Mouse (Mus musculus): ENCODE measurements around the gene Trim63. TPM values are rescaled to one million over a fixed set of nuclear protein-coding genes. Genes with fewer than 3 reads are reported as not detected.
A peak's percentile ranks its signal among the peaks of the same experiment; 100 is the strongest.
"Not testable (repeated sequence)": the region's sequence is repeated elsewhere in the genome, so short reads cannot be mapped to it uniquely, and the experiment has no call there.

Gene Trim63
- 0.24 and 0.31 TPM in 2 replicates for polyA plus RNA-seq (2015; fragmentation: Nextera tagmentation; extraction: Ambion mirVana)

GRCm38 (mm10) chr4:134314876-134315275, at the start of gene Trim63:
TSS of gene Trim63 (plus strand) at chr4:134315120.
- 39% methylated on average over 11 of the region's 11 CpGs for WGBS (ENCODE audit: insufficient replicate concordance)
- H3K9me3 ChIP-seq (replicated peaks) = 0 out of 2 replicates have a peak, but pooled peaks cover 4% of the 10 kb centered on the region

DNA sequence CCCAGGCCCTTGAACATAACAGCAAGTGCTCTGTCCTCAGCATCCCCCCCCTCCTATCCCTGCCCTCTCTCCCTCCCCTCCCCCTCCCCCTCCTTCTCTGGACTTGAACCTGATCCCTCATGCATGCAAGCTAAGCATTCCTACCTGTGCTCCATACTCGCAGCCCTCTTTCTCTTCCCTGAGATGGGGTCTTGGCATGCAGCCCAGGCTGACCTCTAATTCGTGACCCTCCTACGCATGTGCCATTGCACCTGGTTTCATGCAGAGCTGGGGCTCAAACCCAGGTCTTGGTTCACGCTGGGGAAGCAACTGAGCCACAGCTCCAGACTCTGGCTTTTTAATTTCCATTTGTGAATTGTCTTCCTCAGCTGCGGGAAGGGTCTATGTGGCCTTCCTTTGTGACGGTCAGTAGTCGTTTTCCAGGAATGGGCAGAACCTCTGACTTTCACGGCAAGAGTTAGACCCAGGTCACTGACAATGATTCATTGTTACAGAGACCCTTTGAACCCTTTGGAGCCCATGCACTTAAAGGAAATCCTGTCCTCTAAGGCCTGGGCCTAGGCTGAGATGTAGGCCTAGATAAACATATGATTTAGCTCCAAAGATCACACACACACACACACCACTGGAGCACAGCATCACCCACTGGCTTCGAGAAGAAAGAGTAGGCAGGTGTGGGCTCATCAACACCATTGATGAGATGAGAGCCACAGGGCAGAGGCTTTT, 48.9 kb upstream of the Trim63 start:
- WGBS (ENCODE audit: insufficient replicate concordance) = 54% methylated on average over 9 of the region's 9 CpGs
- Histone ChIP-seq H3K9ac (no peak overlapping the region), H3K9me3 (replicated peaks) (no peaks in the 10 kb centered on the region), H3K27me3 (peaks cover 5% of the 10 kb centered on the region; the same call in 1 of the 2 replicates), H3K4me3 (replicated peaks) (no peak overlapping the region), H3K27ac (replicated peaks) (no peak overlapping the region), H3K4me1 (replicated peaks) (no peaks in the 10 kb centered on the region), H3K4me2 (no peak overlapping the region), H3K36me3 (replicated peaks) (no peaks in the 10 kb centered on the region)
- ATAC-seq (ENCODE audit: insufficient read depth) = no peak

More at GRCm38 (mm10) chr4:134314876-134315275, at the start of gene Trim63:
- no peak within 1 kb of the TSS for H3K9ac ChIP-seq
- H3K4me1 ChIP-seq (replicated peaks) = no peaks in the 10 kb centered on the region
- H3K27ac ChIP-seq (replicated peaks) = no peak within 1 kb of the TSS
- no peak for ATAC-seq (ENCODE audit: insufficient read depth)
- H3K4me3 ChIP-seq (replicated peaks) = no peak within 1 kb of the TSS
- H3K4me2 ChIP-seq = no peak within 1 kb of the TSS
- H3K27me3 ChIP-seq = peaks cover 4% of the 10 kb centered on the region; the same call in 1 of the 2 replicates
- H3K36me3 ChIP-seq (replicated peaks) = no peaks in the 10 kb centered on the region

- peaks cover 15% of the 10 kb centered on the region for H3K4me1 ChIP-seq (replicated peaks)
- H3K4me2 ChIP-seq = no peak overlapping the region
- 66% methylated on average over 19 of the region's 19 CpGs for WGBS (ENCODE audit: insufficient replicate concordance)
- ATAC-seq (ENCODE audit: insufficient read depth) = no peak
- no peak overlapping the region for H3K4me3 ChIP-seq (replicated peaks)
- no peak overlapping the region for H3K27ac ChIP-seq (replicated peaks)
- H3K9me3 ChIP-seq (replicated peaks) = no peaks in the 10 kb centered on the region
- H3K36me3 ChIP-seq (replicated peaks) = no peaks in the 10 kb centered on the region
- H3K27me3 ChIP-seq = no peaks in the 10 kb centered on the region
- H3K9ac ChIP-seq = no peak overlapping the region
Observed at GRCm38 (mm10) chr4:134268102-134268655, 46.7 kb upstream of the Trim63 start.

DNA sequence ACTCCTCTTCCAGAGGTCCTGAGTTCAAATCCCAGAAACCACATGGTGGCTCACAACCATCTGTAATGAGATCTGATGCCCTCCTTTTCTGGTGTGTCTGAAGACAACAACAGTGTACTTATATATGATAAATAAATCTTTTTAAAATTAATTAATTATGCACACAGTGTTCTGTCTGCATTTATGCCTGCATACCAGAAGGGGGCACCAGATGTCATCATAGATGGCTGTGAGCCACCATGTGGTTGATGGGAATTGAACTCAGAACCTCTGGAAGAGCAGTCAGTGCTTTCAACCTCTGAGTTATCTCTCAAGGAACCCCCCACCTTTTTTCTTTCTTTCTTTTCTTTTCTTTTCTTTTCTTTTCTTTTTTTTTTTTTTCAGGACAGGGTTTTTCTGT, 45.3 kb upstream of the Trim63 start:
- H3K9me3 ChIP-seq (replicated peaks); H3K9ac ChIP-seq; H3K4me2 ChIP-seq; H3K4me3 ChIP-seq (replicated peaks); H3K36me3 ChIP-seq (replicated peaks); ATAC-seq (ENCODE audit: insufficient read depth); H3K27me3 ChIP-seq; H3K27ac ChIP-seq (replicated peaks): not testable (repeated sequence)
- peaks cover 27% of the 10 kb centered on the region for H3K4me1 ChIP-seq (replicated peaks)

DNA sequence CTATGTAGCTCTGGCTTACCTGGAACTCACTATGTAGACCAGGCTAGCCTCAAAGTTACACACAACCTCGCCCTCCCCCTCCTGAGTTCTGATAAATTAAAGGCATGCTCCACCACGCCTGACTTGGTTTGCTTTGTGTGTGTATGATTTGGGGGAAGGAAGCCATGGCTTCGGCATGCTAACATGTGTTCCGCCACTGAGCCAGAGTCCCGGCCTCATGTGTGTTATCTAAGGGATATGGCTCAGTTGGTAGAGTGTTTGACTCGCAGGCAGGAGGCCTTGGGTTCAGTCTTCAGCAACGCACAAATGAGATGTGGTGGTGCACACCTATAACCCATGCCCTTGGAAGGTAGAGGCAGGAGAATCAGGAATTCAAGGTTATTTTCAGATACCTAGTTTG, 42.9 kb upstream of the Trim63 start:
- no peak for ATAC-seq (ENCODE audit: insufficient read depth)
- Histone ChIP-seq H3K4me3 (replicated peaks) (no peak overlapping the region), H3K4me1 (replicated peaks) (peaks cover 28% of the 10 kb centered on the region), H3K4me2 (no peak overlapping the region; the same call in 1 of the 2 replicates), H3K27me3 (no peaks in the 10 kb centered on the region), H3K36me3 (replicated peaks) (peaks cover 15% of the 10 kb centered on the region), H3K9ac (no peak overlapping the region), H3K9me3 (replicated peaks) (no peaks in the 10 kb centered on the region), H3K27ac (replicated peaks) (no peak overlapping the region)
- WGBS (ENCODE audit: insufficient replicate concordance) = 66% methylated on average over 7 of the region's 7 CpGs

GRCm38 (mm10) chr4:134272731-134273416, 42.0 kb upstream of the Trim63 start:
- Histone ChIP-seq H3K36me3 (replicated peaks) (peaks cover 24% of the 10 kb centered on the region), H3K4me1 (replicated peaks) (peaks cover 28% of the 10 kb centered on the region), H3K27me3 (no peaks in the 10 kb centered on the region), H3K27ac (replicated peaks) (peak overlapping the region; percentile 89), H3K9me3 (replicated peaks) (no peaks in the 10 kb centered on the region), H3K4me2 (peak overlapping the region; percentile 66), H3K4me3 (replicated peaks) (peak overlapping the region; percentile 45), H3K9ac (peak overlapping the region; percentile 42)
- ATAC-seq (ENCODE audit: insufficient read depth) = peak; percentile 56
- WGBS (ENCODE audit: insufficient replicate concordance) = 13% methylated on average over 12 of the region's 13 CpGs

GRCm38 (mm10) chr4:134273417-134274345, 41.2 kb upstream of the Trim63 start:
- no peaks in the 10 kb centered on the region for H3K27me3 ChIP-seq
- H3K4me3 ChIP-seq (replicated peaks) = peak overlapping the region; percentile 45
- peak; percentile 93 for ATAC-seq (ENCODE audit: insufficient read depth)
- peak overlapping the region; percentile 89 for H3K27ac ChIP-seq (replicated peaks)
- H3K4me1 ChIP-seq (replicated peaks) = peaks cover 28% of the 10 kb centered on the region
- H3K4me2 ChIP-seq = peak overlapping the region; percentile 66
- H3K9me3 ChIP-seq (replicated peaks) = no peaks in the 10 kb centered on the region
- 1% methylated on average over 14 of the region's 14 CpGs for WGBS (ENCODE audit: insufficient replicate concordance)
- peak overlapping the region; percentile 42 for H3K9ac ChIP-seq
- H3K36me3 ChIP-seq (replicated peaks) = peaks cover 31% of the 10 kb centered on the region

DNA sequence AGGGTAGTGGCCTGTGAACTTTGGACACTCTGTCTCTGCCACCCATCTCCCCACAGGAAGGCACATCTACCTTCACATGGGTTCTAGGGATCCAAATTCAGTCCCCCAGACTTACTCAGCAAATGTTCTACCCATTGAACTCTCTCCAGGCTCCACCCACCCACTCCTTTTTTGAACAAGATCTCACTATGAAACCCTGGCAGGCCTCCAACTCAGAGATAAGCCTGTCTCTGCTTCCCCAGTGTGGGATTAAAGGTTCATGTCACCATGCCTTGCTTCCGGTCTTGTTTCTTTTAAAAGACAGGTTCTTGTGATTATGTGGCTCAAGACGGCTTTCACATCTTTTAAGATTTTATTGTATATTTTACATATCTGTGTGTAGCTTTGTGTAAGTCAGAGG, 30.0 kb upstream of the Trim63 start:
- WGBS (ENCODE audit: insufficient replicate concordance) = 27% methylated on average over 2 of the region's 2 CpGs
- Histone ChIP-seq H3K4me1 (replicated peaks) (peaks cover 42% of the 10 kb centered on the region), H3K27me3 (no peaks in the 10 kb centered on the region), H3K4me2 (peak overlapping the region; percentile 85), H3K36me3 (replicated peaks) (peaks cover 45% of the 10 kb centered on the region), H3K9ac (peak overlapping the region; percentile 97), H3K9me3 (replicated peaks) (no peaks in the 10 kb centered on the region), H3K4me3 (replicated peaks) (peak overlapping the region; percentile 97), H3K27ac (replicated peaks) (peak overlapping the region; percentile 99)
- ATAC-seq (ENCODE audit: insufficient read depth) = no peak

DNA sequence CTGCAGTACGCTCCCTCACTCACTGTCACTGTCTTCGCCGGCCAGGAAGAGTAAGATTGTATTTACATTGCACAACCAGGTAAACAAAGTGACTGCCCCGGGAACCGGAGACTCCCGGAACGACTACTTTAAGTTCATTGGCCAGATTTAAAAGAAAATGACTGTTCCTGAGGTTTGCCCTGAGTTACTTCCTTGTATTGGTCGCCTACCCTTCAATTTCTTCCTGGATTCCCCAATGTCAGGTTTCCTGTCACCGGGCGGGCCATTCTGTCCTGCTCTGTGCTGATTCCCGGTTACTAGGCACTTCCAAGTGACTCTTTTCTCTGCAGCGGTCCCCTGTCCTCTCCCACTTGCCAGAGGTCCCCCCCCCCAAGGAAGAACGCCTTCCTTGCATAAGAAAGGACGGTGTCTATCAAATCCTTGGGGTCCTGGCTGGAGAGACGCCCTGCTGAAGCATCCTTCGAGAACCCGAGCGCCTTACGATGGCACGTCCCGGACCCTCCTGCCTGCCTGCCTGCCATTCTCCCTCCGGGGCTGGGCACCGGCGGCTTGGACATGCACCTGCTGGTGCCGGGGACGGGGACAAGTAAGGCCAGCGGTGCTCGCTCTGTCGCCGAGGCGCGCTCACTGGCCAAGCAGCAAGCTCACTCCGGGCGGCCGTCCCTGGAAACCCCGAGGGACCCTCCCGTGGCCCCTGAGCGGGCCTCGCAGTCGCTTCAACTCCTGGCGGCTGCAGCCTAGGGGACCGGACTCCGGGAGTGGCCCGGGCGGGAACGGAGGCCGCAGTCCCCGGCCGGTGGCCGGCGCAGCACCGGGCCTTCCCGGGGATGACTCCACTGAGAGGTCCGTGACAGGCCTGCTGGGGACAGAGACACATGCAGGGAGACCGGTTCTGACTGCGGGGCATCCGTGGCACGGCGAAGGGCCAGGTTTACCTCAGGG, 28.4 kb upstream of the Trim63 start:
- H3K4me1 ChIP-seq (replicated peaks) = peaks cover 42% of the 10 kb centered on the region
- no peaks in the 10 kb centered on the region for H3K9me3 ChIP-seq (replicated peaks)
- ATAC-seq (ENCODE audit: insufficient read depth) = peak; percentile 31
- H3K27ac ChIP-seq (replicated peaks) = peak overlapping the region; percentile 99
- H3K4me2 ChIP-seq = peak overlapping the region; percentile 85
- H3K9ac ChIP-seq = peak overlapping the region; percentile 97
- peak overlapping the region; percentile 97 for H3K4me3 ChIP-seq (replicated peaks)
- H3K27me3 ChIP-seq = no peaks in the 10 kb centered on the region; the same call in 1 of the 2 replicates
- under 1% methylated on average over 59 of the region's 59 CpGs for WGBS (ENCODE audit: insufficient replicate concordance)
- H3K36me3 ChIP-seq (replicated peaks) = peaks cover 29% of the 10 kb centered on the region

DNA sequence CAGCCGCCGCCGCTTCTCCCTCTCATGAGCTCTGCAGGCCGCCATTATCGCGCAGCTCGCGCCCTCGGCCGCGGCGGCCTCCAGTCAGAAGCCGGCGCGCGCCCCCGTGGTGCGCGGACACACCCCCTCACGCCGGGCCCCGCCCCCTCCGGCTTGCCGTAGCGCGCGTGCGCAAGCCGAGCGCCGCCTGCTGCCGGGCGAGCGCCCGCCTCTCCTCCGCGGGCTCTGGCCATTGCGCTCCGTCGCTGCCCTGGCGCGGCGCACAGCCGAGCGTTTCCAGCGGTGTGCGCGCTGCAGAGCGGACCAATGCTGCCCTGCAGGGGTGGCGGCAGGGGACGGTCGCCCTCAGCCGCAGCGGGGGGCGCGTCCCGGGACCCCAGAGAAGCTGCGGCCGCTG, 27.8 kb upstream of the Trim63 start:
- H3K4me2 ChIP-seq = peak overlapping the region; percentile 92
- peak overlapping the region; percentile 97 for H3K4me3 ChIP-seq (replicated peaks)
- H3K36me3 ChIP-seq (replicated peaks) = peaks cover 23% of the 10 kb centered on the region
- no peaks in the 10 kb centered on the region for H3K9me3 ChIP-seq (replicated peaks)
- H3K9ac ChIP-seq = peak overlapping the region; percentile 97
- H3K4me1 ChIP-seq (replicated peaks) = peaks cover 47% of the 10 kb centered on the region
- ATAC-seq (ENCODE audit: insufficient read depth) = peak; percentile 90
- no peaks in the 10 kb centered on the region; the same call in 1 of the 2 replicates for H3K27me3 ChIP-seq
- peak overlapping the region; percentile 99 for H3K27ac ChIP-seq (replicated peaks)
- under 1% methylated on average over 55 of the region's 59 CpGs for WGBS (ENCODE audit: insufficient replicate concordance)
